Mouse (Mus musculus) forebrain, embryonic 14.5 days (tissue): Measurements from ENCODE around the gene Dnajc5. TPM values are rescaled to one million over a fixed set of nuclear protein-coding genes. Genes with fewer than 3 reads are reported as not detected.

ENCODE experiments used
- ATAC-seq: fragments of 200-750 bp; cut with Nextera tagmentation; 2 replicates; pipeline ENCODE4 v1.8.0; 2017; ENCODE audit warnings: mild to moderate bottlenecking, moderate library complexity
- DNase-seq: peaks from one replicate; pipeline ENCODE4 v3.0.0-alpha.2; 2015; ENCODE audit warnings: low spot score
- H3K27ac ChIP-seq: fragments of 300-500 bp; sonication (generic); 2 replicates; pipeline ENCODE4 v1.5.1; 2014; ENCODE audit warnings: low read depth, mild to moderate bottlenecking, control low read depth, low read length, moderate library complexity
- H3K27me3 ChIP-seq: fragments of 300-500 bp; sonication (generic); replicated peaks from 2 replicates; pipeline ENCODE4 v1.6.1; 2014; ENCODE audit warnings: low read length, control low read depth, mixed read lengths; ENCODE audit not compliant: control insufficient read depth, insufficient read depth
- H3K36me3 ChIP-seq: fragments of 300-500 bp; sonication (generic); 2 replicates; pipeline ENCODE4 v1.6.1; 2014; ENCODE audit warnings: low read length, control low read depth; ENCODE audit not compliant: control insufficient read depth, insufficient read depth
- H3K4me1 ChIP-seq: fragments of 300-500 bp; sonication (generic); 2 replicates; pipeline ENCODE4 v1.6.1; 2014; ENCODE audit warnings: antibody characterized with exemption, low read length, control low read depth; ENCODE audit not compliant: control insufficient read depth, insufficient read depth
- H3K4me2 ChIP-seq: fragments of 300-500 bp; sonication (generic); 2 replicates; pipeline ENCODE4 v1.6.1; 2014; ENCODE audit warnings: mild to moderate bottlenecking, control low read depth, low read length
- H3K4me3 ChIP-seq: fragments of 300-500 bp; sonication (generic); 2 replicates; pipeline ENCODE4 v1.5.1; 2014; ENCODE audit warnings: low read depth, low read length, control low read depth
- H3K9ac ChIP-seq: fragments of 300-500 bp; sonication (generic); 2 replicates; pipeline ENCODE4 v1.6.1; 2014; ENCODE audit warnings: mild to moderate bottlenecking, low read length, control low read depth, moderate library complexity
- H3K9me3 ChIP-seq: fragments of 300-500 bp; sonication (generic); replicated peaks from 2 replicates; pipeline ENCODE4 v1.6.1; 2016; ENCODE audit warnings: low read length, control low read depth, mixed read lengths; ENCODE audit not compliant: control insufficient read depth
- WGBS: fragments of 180-500 bp; shearing (Covaris S2); extraction: QIAGEN DNeasy Blood & Tissue Kit; methylation state at CpG from one replicate; pipeline ENCODE4 v1.1.7; 2014; 5-methylcytosine and 5-hydroxymethylcytosine counted together
- polyA plus RNA-seq: library from polyadenylated mRNA; unstranded; fragments of >200 nt; fragmentation: Nextera tagmentation; extraction: Ambion mirVana; gene quantifications from 2 replicates; pipeline ENCODE4 v1.2.1, GENCODE M21; 2014

Gene Dnajc5
- polyA plus RNA-seq, 1 experiment from 2014 or later = 127 TPM

- WGBS = under 1% methylated on average over 46 of the region's 46 CpGs
- H3K4me3 ChIP-seq = peak within 1 kb of the TSS; percentile 92
- DNase-seq (peak; percentile 99), ATAC-seq (peak; percentile 99)
- peak within 1 kb of the TSS; percentile 90 for H3K9ac ChIP-seq
- H3K4me2 ChIP-seq = peak within 1 kb of the TSS; percentile 69
- no peaks in the 10 kb centered on the region for H3K27me3 ChIP-seq
- H3K36me3 ChIP-seq = peaks cover 20% of the 10 kb centered on the region
- H3K4me1 ChIP-seq = peaks cover 7% of the 10 kb centered on the region
- no peaks in the 10 kb centered on the region for H3K9me3 ChIP-seq
- peak within 1 kb of the TSS; percentile 86 for H3K27ac ChIP-seq
Measured at GRCm38 (mm10) chr2:181496831-181497547, 23.3 kb upstream of the Dnajc5 start, which contains the start of gene Tpd52l2. Tpd52l2 (plus strand) TSS chr2:181497142.

- DNase-seq (peak; percentile 18), ATAC-seq (peak; percentile 25; the same call in 1 of the 2 replicates)
- Histone ChIP-seq H3K27ac (peak overlapping the region; percentile 86), H3K4me3 (peak overlapping the region; percentile 92), H3K9me3 (no peaks in the 10 kb centered on the region), H3K4me2 (peak overlapping the region; percentile 69), H3K36me3 (peaks cover 26% of the 10 kb centered on the region), H3K4me1 (peaks cover 7% of the 10 kb centered on the region), H3K27me3 (no peaks in the 10 kb centered on the region), H3K9ac (peak overlapping the region; percentile 90)
- under 1% methylated on average over 12 of the region's 12 CpGs for WGBS
Measured at GRCm38 (mm10) chr2:181497548-181497875, 22.8 kb upstream of the Dnajc5 start.

GRCm38 (mm10) chr2:181498644-181499043 is 21.6 kb upstream of the Dnajc5 start:
- Histone ChIP-seq H3K4me1 (peaks cover 7% of the 10 kb centered on the region), H3K9ac (no peak overlapping the region), H3K9me3 (no peaks in the 10 kb centered on the region), H3K36me3 (peaks cover 36% of the 10 kb centered on the region), H3K4me2 (no peak overlapping the region), H3K27ac (no peak overlapping the region), H3K27me3 (no peaks in the 10 kb centered on the region), H3K4me3 (no peak overlapping the region)
- DNase-seq (no peak), ATAC-seq (no peak)
- WGBS = 75% methylated on average over 4 of the region's 4 CpGs

- H3K36me3 ChIP-seq = peaks cover 78% of the 10 kb centered on the region
- H3K4me1 ChIP-seq = no peaks in the 10 kb centered on the region
- no peak overlapping the region for H3K4me3 ChIP-seq
- H3K9me3 ChIP-seq = no peaks in the 10 kb centered on the region
- 94% methylated on average over 2 of the region's 2 CpGs for WGBS
- no peak overlapping the region for H3K4me2 ChIP-seq
- ATAC-seq (no peak), DNase-seq (no peak)
- no peaks in the 10 kb centered on the region for H3K27me3 ChIP-seq
- H3K9ac ChIP-seq = no peak overlapping the region
- H3K27ac ChIP-seq = no peak overlapping the region
Measured at GRCm38 (mm10) chr2:181509191-181509590, 11.1 kb upstream of the Dnajc5 start.

GRCm38 (mm10) chr2:181511231-181511630 is 9.1 kb upstream of the Dnajc5 start:
- DNase-seq = no peak
- H3K9ac ChIP-seq = no peak overlapping the region
- no peak for ATAC-seq
- H3K27ac ChIP-seq = no peak overlapping the region
- peaks cover 80% of the 10 kb centered on the region for H3K36me3 ChIP-seq
- H3K9me3 ChIP-seq = no peaks in the 10 kb centered on the region
- no peaks in the 10 kb centered on the region for H3K27me3 ChIP-seq
- H3K4me2 ChIP-seq = no peak overlapping the region
- WGBS = 95% methylated on average over 8 of the region's 8 CpGs
- H3K4me1 ChIP-seq = no peaks in the 10 kb centered on the region
- H3K4me3 ChIP-seq = no peak overlapping the region

GRCm38 (mm10) chr2:181519201-181519600 is 1.1 kb upstream of the Dnajc5 start:
- peak overlapping the region; percentile 95 for H3K4me3 ChIP-seq
- no peak for DNase-seq
- WGBS = 85% methylated on average over 3 of the region's 3 CpGs
- H3K4me2 ChIP-seq = peak overlapping the region; percentile 66
- H3K27ac ChIP-seq = peak overlapping the region; percentile 95
- no peak for ATAC-seq
- no peaks in the 10 kb centered on the region for H3K27me3 ChIP-seq
- peaks cover 33% of the 10 kb centered on the region for H3K36me3 ChIP-seq
- H3K4me1 ChIP-seq = peaks cover 18% of the 10 kb centered on the region
- peak overlapping the region; percentile 94 for H3K9ac ChIP-seq
- no peaks in the 10 kb centered on the region for H3K9me3 ChIP-seq

- Histone ChIP-seq H3K4me2 (peak overlapping the region; percentile 66), H3K27ac (peak overlapping the region; percentile 95), H3K4me3 (peak overlapping the region; percentile 95), H3K4me1 (peaks cover 18% of the 10 kb centered on the region), H3K36me3 (peaks cover 18% of the 10 kb centered on the region), H3K27me3 (no peaks in the 10 kb centered on the region), H3K9me3 (no peaks in the 10 kb centered on the region), H3K9ac (peak overlapping the region; percentile 94)
- ATAC-seq = no peak
- WGBS = under 1% methylated on average over 17 of the region's 17 CpGs
- no peak for DNase-seq
Measured at GRCm38 (mm10) chr2:181520936-181521227, 597 bp downstream of the Dnajc5 start.

GRCm38 (mm10) chr2:181521491-181521890 is 1.2 kb downstream of the Dnajc5 start:
- ATAC-seq (no peak), DNase-seq (no peak)
- Histone ChIP-seq H3K9me3 (no peaks in the 10 kb centered on the region), H3K27ac (no peak overlapping the region), H3K9ac (peak overlapping the region; percentile 94), H3K27me3 (no peaks in the 10 kb centered on the region), H3K4me3 (peak overlapping the region; percentile 95), H3K36me3 (peaks cover 12% of the 10 kb centered on the region), H3K4me1 (peaks cover 18% of the 10 kb centered on the region), H3K4me2 (peak overlapping the region; percentile 66)
- 62% methylated on average over 10 of the region's 10 CpGs for WGBS

GRCm38 (mm10) chr2:181522811-181523210 is 2.5 kb downstream of the Dnajc5 start:
- DNase-seq = peak; percentile 18
- 78% methylated on average over 5 of the region's 5 CpGs for WGBS
- Histone ChIP-seq H3K4me2 (no peak overlapping the region), H3K36me3 (no peaks in the 10 kb centered on the region), H3K4me3 (no peak overlapping the region), H3K9me3 (no peaks in the 10 kb centered on the region), H3K27ac (no peak overlapping the region), H3K9ac (no peak overlapping the region), H3K4me1 (peaks cover 18% of the 10 kb centered on the region), H3K27me3 (no peaks in the 10 kb centered on the region)
- no peak for ATAC-seq
